Mouse (Mus musculus): ENCODE results near the gene Plk2.
"Not testable (repeated sequence)": the region's sequence is repeated elsewhere in the genome, so short reads cannot be mapped to it uniquely, and the experiment has no call there.

The Plk2 gene

GRCm38 (mm10) chr13:110394291-110395178, at the start of gene Plk2:
Gene Plk2, plus strand, starts transcription at chr13:110395046.
- peak; percentile 82 for DNase-seq (ENCODE audit: low read depth, low spot score)

GRCm38 (mm10) chr13:110346707-110347106, 48.1 kb upstream of the Plk2 start:
- peak; percentile 51 for DNase-seq (ENCODE audit: low read depth, low spot score)

GRCm38 (mm10) chr13:110351051-110351450, 43.8 kb upstream of the Plk2 start:
- DNase-seq (ENCODE audit: low read depth, low spot score) = no peak

- no peak for DNase-seq (ENCODE audit: low read depth, low spot score)
These were observed 37.9 kb upstream of the Plk2 start, which contains the start of gene Gapt for GRCm38 (mm10) chr13:110356941-110357340. Gene Gapt, minus strand, starts transcription at chr13:110357199.

- no peak for DNase-seq (ENCODE audit: low read depth, low spot score)
These were observed 31.1 kb upstream of the Plk2 start for GRCm38 (mm10) chr13:110363722-110364121.

- DNase-seq (ENCODE audit: low read depth, low spot score) = no peak
These were observed 28.4 kb upstream of the Plk2 start for GRCm38 (mm10) chr13:110366477-110366876.

GRCm38 (mm10) chr13:110367961-110368555, 26.8 kb upstream of the Plk2 start:
- no peak for DNase-seq (ENCODE audit: low read depth, low spot score)

- DNase-seq (ENCODE audit: low read depth, low spot score) = peak; percentile 57
These were observed 26.2 kb upstream of the Plk2 start for GRCm38 (mm10) chr13:110368556-110369040.

GRCm38 (mm10) chr13:110369673-110370072, 25.2 kb upstream of the Plk2 start:
- DNase-seq (ENCODE audit: low read depth, low spot score) = no peak

- DNase-seq (ENCODE audit: low read depth, low spot score) = no peak
These were observed 12.4 kb upstream of the Plk2 start for GRCm38 (mm10) chr13:110382447-110382901.

- no peak for DNase-seq (ENCODE audit: low read depth, low spot score)
These were observed 10.3 kb upstream of the Plk2 start for GRCm38 (mm10) chr13:110384514-110384913.

GRCm38 (mm10) chr13:110392210-110392609, 2.6 kb upstream of the Plk2 start:
- no peak for DNase-seq (ENCODE audit: low read depth, low spot score)

- DNase-seq (ENCODE audit: low read depth, low spot score) = no peak
These were observed 2.2 kb upstream of the Plk2 start for GRCm38 (mm10) chr13:110392631-110393030.

- peak; percentile 24 for DNase-seq (ENCODE audit: low read depth, low spot score)
These were observed 441 bp downstream of the Plk2 start for GRCm38 (mm10) chr13:110395179-110395794.

GRCm38 (mm10) chr13:110395916-110396685, 1.3 kb downstream of the Plk2 start:
- DNase-seq (ENCODE audit: low read depth, low spot score) = peak; percentile 20

- no peak for DNase-seq (ENCODE audit: low read depth, low spot score)
These were observed 2.9 kb downstream of the Plk2 start for GRCm38 (mm10) chr13:110397750-110398149.

GRCm38 (mm10) chr13:110398513-110399270, 3.8 kb downstream of the Plk2 start:
- no peak for DNase-seq (ENCODE audit: low read depth, low spot score)

GRCm38 (mm10) chr13:110401443-110401842, 6.6 kb downstream of the Plk2 start:
- no peak for DNase-seq (ENCODE audit: low read depth, low spot score)

GRCm38 (mm10) chr13:110401877-110402276, 7.0 kb downstream of the Plk2 start:
- no peak for DNase-seq (ENCODE audit: low read depth, low spot score)

- DNase-seq (ENCODE audit: low read depth, low spot score) = no peak
These were observed 9.2 kb downstream of the Plk2 start for GRCm38 (mm10) chr13:110404059-110404458.

GRCm38 (mm10) chr13:110404686-110405085, 9.8 kb downstream of the Plk2 start:
- DNase-seq (ENCODE audit: low read depth, low spot score) = not testable (repeated sequence)
